Mouse (Mus musculus) liver, postnatal 0 days (tissue): ENCODE data around the gene Atp6v1g1.

Experiments used
- CTCF ChIP-seq: sonication (generic); IDR thresholded peaks from 2 replicates; pipeline ENCODE4 v1.5.1; 2016; ENCODE audit warnings: antibody characterized with exemption, low read depth
- EP300 ChIP-seq: IDR thresholded peaks from 2 replicates; pipeline ENCODE4 v1.6.1; 2016; ENCODE audit warnings: antibody characterized with exemption, low read depth, mild to moderate bottlenecking

GRCm38 (mm10) chr4:63498346-63498745, 46.2 kb upstream of the Atp6v1g1 start:
- TF ChIP-seq CTCF, result peak; percentile 49
- TF ChIP-seq EP300, result no peak
